Mouse (Mus musculus) yolk sac, embryonic 10.5 days (tissue): ENCODE measurements around the gene Olfr1295.

Experiments
- DNase-seq: peaks from one replicate; pipeline ENCODE4 v3.0.0-alpha.2; 2017; ENCODE audit warnings: low spot score

Gene Olfr1295

GRCm38 (mm10) chr2:111569581-111569980 lies at the start of gene Olfr1295:
Gene Olfr1295, minus strand, starts transcription at chr2:111569681.
- DNase-seq = no peak

- no peak for DNase-seq
Measured at GRCm38 (mm10) chr2:111540191-111540590, 29.3 kb downstream of the Olfr1295 start, which contains the start of gene Olfr1294. Gene Olfr1294, minus strand, starts transcription at chr2:111540291.

GRCm38 (mm10) chr2:111524903-111525302 lies 44.6 kb downstream of the Olfr1295 start, which contains the start of gene Olfr1293-ps:
Gene Olfr1293-ps, plus strand, starts transcription at chr2:111525203.
- DNase-seq = no peak

GRCm38 (mm10) chr2:111517451-111517850 lies 52.0 kb downstream of the Olfr1295 start:
- no peak for DNase-seq
